Comparison of ENCODE assay signal across 8 mouse cellular contexts in the genomic region with DNA sequence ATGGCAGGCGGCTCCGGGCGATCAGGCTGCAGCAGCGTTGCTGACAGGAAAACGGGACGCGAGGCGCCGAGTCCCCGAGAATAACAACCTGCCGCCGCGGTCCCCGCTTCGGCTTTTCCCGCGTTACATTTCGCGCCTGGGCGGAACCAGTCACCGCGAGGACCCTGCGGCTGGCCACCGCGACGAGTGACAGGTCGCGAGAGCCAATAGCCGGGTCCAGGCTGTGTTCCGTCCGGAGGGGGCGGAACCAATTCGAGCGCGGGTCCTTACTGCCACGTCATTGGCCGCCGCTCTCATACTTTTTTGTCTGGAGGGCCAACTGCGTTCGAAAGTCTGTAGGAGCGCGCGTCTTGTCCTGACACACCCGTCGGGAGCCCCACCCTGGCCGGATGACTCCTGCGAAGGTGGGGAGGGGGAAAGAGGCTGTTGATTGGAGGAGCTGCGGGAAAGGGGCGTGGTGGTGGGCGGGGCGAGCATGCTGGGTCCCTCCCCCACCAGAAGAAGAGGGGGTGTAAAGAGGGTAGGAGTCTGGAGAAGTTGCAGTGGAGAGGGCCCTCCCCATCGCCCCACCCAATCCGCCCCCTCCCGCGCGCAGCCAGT. TPM values are rescaled to one million over a fixed set of nuclear protein-coding genes. Genes with fewer than 3 reads are reported as not detected.
DNase-seq lines count a peak whose midpoint lies in the region; ATAC-seq lines count a peak whose summit lies in the region.

Gene Zfp367 (minus strand): TSS at position 120 of the 600 bp plus-strand sequence.

- ATAC-seq in megakaryocyte progenitor cell, adult 5-6 weeks (replicated peaks; ENCODE audit: poor library complexity) = peak; percentile 85

- peak; percentile 96 for DNase-seq in adipocyte (ENCODE audit: low spot score)
- peak; percentile 99 for DNase-seq in embryo, embryonic 10 days (ENCODE audit: low spot score)
- peak; percentile 95 for DNase-seq in gastrocnemius, postnatal 10 days
- peak; percentile 99 for DNase-seq in induced T-regulatory cell, adult 2 months (ENCODE audit: low read depth)
- peak; percentile 96 to 97 for DNase-seq in left cerebral cortex, adult 9 months (ENCODE audit: low spot score in 2 of 2)
- peak; percentile 96 for DNase-seq in right cerebral cortex, postnatal 14 days
- peak; percentile 94 to 98 for DNase-seq in urinary bladder, postnatal 36 days (ENCODE audit: low spot score in 2 of 2)

RNA-seq across cellular contexts. Expression of gene Zfp367, which starts in this region (rescaled TPM):
- 10 to 100 TPM in 1 of 2 experiments, 1 to 10 TPM in 1; 9.8 to 12.5 TPM for total RNA-seq in gastrocnemius, postnatal 10 days (2021)
- total RNA-seq in megakaryocyte progenitor cell, adult 5-6 weeks (2015) = 42.8 and 49.3 TPM in 2 replicates
- total RNA-seq in megakaryocyte progenitor cell, adult 5-6 weeks (2017) = 41.9 and 52.3 TPM in 2 replicates

Comparison
In these comparisons a context has a peak if more than half of its experiments do, and no peak if none do; other contexts are left out.
1. Peak in every context shown above with its lines: DNase-seq and ATAC-seq.